Mouse (Mus musculus) heart, postnatal 0 days (tissue): ENCODE results near the gene Chrna4.

Source experiments
- CTCF ChIP-seq: IDR thresholded peaks from 2 replicates; pipeline ENCODE4 v1.5.1; 2016; ENCODE audit warnings: antibody characterized with exemption, control low read depth, low read depth
- EP300 ChIP-seq: IDR thresholded peaks from 2 replicates; pipeline ENCODE4 v1.6.1; 2016; ENCODE audit warnings: antibody characterized with exemption, low read depth

- TF ChIP-seq EP300, result no peak
- TF ChIP-seq CTCF, result no peak
These were observed 29.0 kb upstream of the Chrna4 start for GRCm38 (mm10) chr2:181072403-181072714.
